Mouse (Mus musculus) MEL (cell line): Measurements from ENCODE around the gene Rex1bd. TPM values are rescaled to one million over a fixed set of nuclear protein-coding genes. Genes with fewer than 3 reads are reported as not detected.

ENCODE experiments used
- DNase-seq: peaks from one replicate; pipeline ENCODE4 v3.0.0; 2011; ENCODE audit warnings: low read depth, low spot score
- H3K27ac ChIP-seq: 2 replicates; pipeline ENCODE4 v1.5.1; 2012; ENCODE audit warnings: low read depth, mild to moderate bottlenecking, control low read depth, low read length, moderate library complexity; ENCODE audit not compliant: control insufficient read depth
- H3K27me3 ChIP-seq, 2 experiments: fragments of 150-350 bp in 1 of 2; sonication (generic) in 1 of 2; 2 replicates each; pipeline ENCODE4 v1.6.1; 2012; ENCODE audit warnings: low read length in 2 of 2, mild to moderate bottlenecking in 2 of 2, improper control_type of control experiment in 1 of 2, moderate library complexity in 1 of 2; ENCODE audit not compliant: insufficient read depth in 2 of 2, control insufficient read depth in 1 of 2
- H3K36me3 ChIP-seq, 2 experiments: 2 replicates each; pipeline ENCODE4 v1.6.1; 2012 to 2014; ENCODE audit warnings: low read length in 2 of 2, improper control_type of control experiment in 1 of 2, inconsistent platforms in 1 of 2, mild to moderate bottlenecking in 1 of 2; ENCODE audit not compliant: insufficient read depth in 2 of 2, control insufficient read depth in 1 of 2
- H3K4me1 ChIP-seq, 2 experiments: fragments of 150-350 bp in 1 of 2; sonication (generic) in 1 of 2; 2 replicates each; pipeline ENCODE4 v1.6.1; 2012; ENCODE audit warnings: low read length in 2 of 2, improper control_type of control experiment in 1 of 2, mild to moderate bottlenecking in 1 of 2; ENCODE audit not compliant: insufficient read depth in 2 of 2, control insufficient read depth in 1 of 2
- H3K4me3 ChIP-seq, 2 experiments: fragments of 150-350 bp in 1 of 2; sonication (generic) in 1 of 2; 2 replicates each; pipeline ENCODE4 v1.5.1; 2012; ENCODE audit warnings: low read depth in 2 of 2, low read length in 2 of 2, mild to moderate bottlenecking in 2 of 2, moderate library complexity in 2 of 2, control low read depth in 1 of 2, improper control_type of control experiment in 1 of 2; ENCODE audit not compliant: control insufficient read depth in 1 of 2, insufficient read depth in 1 of 2
- H3K79me2 ChIP-seq: 2 replicates; pipeline ENCODE4 v1.6.1; 2012; ENCODE audit warnings: mild to moderate bottlenecking, low read length, moderate library complexity; ENCODE audit not compliant: control insufficient read depth, poor library complexity, insufficient read depth
- H3K9ac ChIP-seq: 2 replicates; pipeline ENCODE4 v1.6.1; 2012; ENCODE audit warnings: low read depth, mild to moderate bottlenecking, control low read depth, low read length, moderate library complexity; ENCODE audit not compliant: control insufficient read depth, poor library complexity, severe bottlenecking
- H3K9me3 ChIP-seq: fragments of 150-350 bp; sonication (generic); replicated peaks from 2 replicates; pipeline ENCODE4 v1.6.1; 2012; ENCODE audit warnings: mild to moderate bottlenecking, low read length, improper control_type of control experiment, moderate library complexity; ENCODE audit not compliant: insufficient read depth
- CHD1 ChIP-seq: IDR thresholded peaks from 2 replicates; pipeline ENCODE4 v1.6.1; 2012; ENCODE audit warnings: low read depth, mild to moderate bottlenecking, inconsistent platforms, low read length, improper control_type of control experiment
- CTCF ChIP-seq, 3 experiments: IDR thresholded peaks in 2 of 3; conservative IDR thresholded peaks in 1 of 3; 2 replicates each; pipeline ENCODE4 v1.5.1; 2011 to 2012; ENCODE audit warnings: low read length in 3 of 3, low read depth in 2 of 3, mild to moderate bottlenecking in 2 of 3, improper control_type of control experiment in 1 of 3, inconsistent platforms in 1 of 3, mixed read lengths in 1 of 3, moderate library complexity in 1 of 3; ENCODE audit not compliant: control insufficient read depth in 1 of 3, insufficient read depth in 1 of 3, poor library complexity in 1 of 3, severe bottlenecking in 1 of 3
- E2F4 ChIP-seq: IDR thresholded peaks from 2 replicates; pipeline ENCODE4 v1.6.1; 2011; ENCODE audit warnings: low read depth, low read length, improper control_type of control experiment, borderline replicate concordance
- ELF1 ChIP-seq: IDR thresholded peaks from 2 replicates; pipeline ENCODE4 v1.6.1; 2014; ENCODE audit warnings: low read depth, mild to moderate bottlenecking, inconsistent platforms, low read length, improper control_type of control experiment, moderate library complexity
- ETS1 ChIP-seq: IDR thresholded peaks from 2 replicates; pipeline ENCODE4 v1.6.1; 2012; ENCODE audit warnings: low read depth, mild to moderate bottlenecking, inconsistent platforms, low read length, improper control_type of control experiment, moderate library complexity
- GATA1 ChIP-seq: IDR thresholded peaks from 2 replicates; pipeline ENCODE4 v1.6.1; 2011; ENCODE audit warnings: low read depth, low read length, improper control_type of control experiment
- HCFC1 ChIP-seq: IDR thresholded peaks from 2 replicates; pipeline ENCODE4 v1.6.1; 2012; ENCODE audit warnings: low read depth, mild to moderate bottlenecking, inconsistent platforms, low read length, improper control_type of control experiment, moderate library complexity
- JUND ChIP-seq: IDR thresholded peaks from 2 replicates; pipeline ENCODE4 v1.6.1; 2011; ENCODE audit warnings: low read depth, mild to moderate bottlenecking, improper control_type of control experiment, low read length
- MAZ ChIP-seq: IDR thresholded peaks from 2 replicates; pipeline ENCODE4 v1.6.1; 2012; ENCODE audit warnings: low read depth, mild to moderate bottlenecking, inconsistent platforms, low read length, improper control_type of control experiment
- MXI1 ChIP-seq: IDR thresholded peaks from 2 replicates; pipeline ENCODE4 v1.6.1; 2011; ENCODE audit warnings: mild to moderate bottlenecking, low read depth, low read length, improper control_type of control experiment
- NRF1 ChIP-seq: IDR thresholded peaks from 2 replicates; pipeline ENCODE4 v1.6.1; 2014; ENCODE audit warnings: low read depth, mild to moderate bottlenecking, inconsistent platforms, low read length, improper control_type of control experiment, moderate library complexity; ENCODE audit not compliant: poor library complexity, insufficient read depth, severe bottlenecking
- POLR2A ChIP-seq, 2 experiments: IDR thresholded peaks; 2 replicates each; pipeline ENCODE4 v1.6.1; 2011 to 2012; ENCODE audit warnings: low read length in 2 of 2, mild to moderate bottlenecking in 2 of 2, control low read depth in 1 of 2, improper control_type of control experiment in 1 of 2, low read depth in 1 of 2, moderate library complexity in 1 of 2; ENCODE audit not compliant: control insufficient read depth in 1 of 2, insufficient read depth in 1 of 2, poor library complexity in 1 of 2
- POLR2AphosphoS5 ChIP-seq: IDR thresholded peaks from 2 replicates; pipeline ENCODE4 v1.6.1; 2012; ENCODE audit warnings: low read depth, borderline replicate concordance, mild to moderate bottlenecking, inconsistent platforms, low read length, moderate library complexity, mixed read lengths
- RAD21 ChIP-seq: IDR thresholded peaks from 2 replicates; pipeline ENCODE4 v1.6.1; 2011; ENCODE audit warnings: mild to moderate bottlenecking, low read depth, low read length, improper control_type of control experiment
- RCOR1 ChIP-seq: IDR thresholded peaks from 2 replicates; pipeline ENCODE4 v1.6.1; 2012; ENCODE audit warnings: low read depth, mild to moderate bottlenecking, inconsistent platforms, low read length, improper control_type of control experiment
- SIN3A ChIP-seq: IDR thresholded peaks from 2 replicates; pipeline ENCODE4 v1.6.1; 2012; ENCODE audit warnings: low read length, improper control_type of control experiment, inconsistent platforms
- TAL1 ChIP-seq: IDR thresholded peaks from 2 replicates; pipeline ENCODE4 v1.6.1; 2012; ENCODE audit warnings: mild to moderate bottlenecking, inconsistent platforms, low read length, moderate library complexity, mixed read lengths
- TBP ChIP-seq: IDR thresholded peaks from 2 replicates; pipeline ENCODE4 v1.8.0; 2011; ENCODE audit warnings: low read depth, low read length, improper control_type of control experiment
- TCF12 ChIP-seq: IDR thresholded peaks from 2 replicates; pipeline ENCODE4 v1.6.1; 2014; ENCODE audit warnings: low read depth, mild to moderate bottlenecking, inconsistent platforms, low read length, improper control_type of control experiment, moderate library complexity
- ZNF384 ChIP-seq: IDR thresholded peaks from 2 replicates; pipeline ENCODE4 v1.6.1; 2012; ENCODE audit warnings: low read depth, mild to moderate bottlenecking, inconsistent platforms, low read length, improper control_type of control experiment
- polyA plus RNA-seq, 2 experiments: library from polyadenylated mRNA; stranded (reverse) in 1 of 2; unstranded in 1 of 2; fragments of >175 nt in 1 of 2; fragments of >200 nt in 1 of 2; gene quantifications; 2 replicates each; pipeline versions ENCODE4 v1.2.1 to v1.2.4; 2012; ENCODE audit warnings: low replicate concordance in 2 of 2, low read depth in 1 of 2; ENCODE audit not compliant: insufficient read length in 2 of 2, insufficient read depth in 1 of 2, missing spikeins in 1 of 2
- total RNA-seq: library from RNA; depleted of rRNA; stranded (reverse); fragments of 300-350 nt; gene quantifications from 2 replicates; pipeline ENCODE4 v1.2.3, GENCODE M21; 2012

Rex1bd gene
- total and polyA plus RNA-seq, 3 experiments: 145 to 204 TPM; not detected in 1

DNA sequence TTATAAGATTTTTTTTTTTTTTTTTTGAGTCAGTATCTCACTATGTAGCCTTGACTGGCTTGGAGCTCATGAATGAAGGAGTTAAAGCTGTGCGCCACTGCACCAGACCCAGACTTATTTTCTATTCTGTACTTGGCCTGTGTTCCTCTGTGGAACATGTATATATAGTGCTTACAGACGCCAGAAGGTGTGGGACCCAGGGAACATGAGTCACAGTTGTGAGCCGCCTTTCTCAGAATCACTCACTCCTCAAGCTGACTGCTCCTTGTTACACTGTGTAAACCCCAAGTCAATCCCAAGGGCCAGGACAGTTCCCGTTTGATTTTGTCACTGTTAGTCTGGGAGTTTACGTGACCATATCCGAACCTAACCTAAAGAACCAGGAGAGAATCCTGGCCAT is 12.5 kb upstream of the Rex1bd start:
- peaks cover 3 to 5% of the 10 kb centered on the region in 2 experiments for H3K36me3 ChIP-seq
- H3K4me3 ChIP-seq: no peak overlapping the region
- peaks cover 8% of the 10 kb centered on the region for H3K79me2 ChIP-seq
- no peak for TF ChIP-seq ELF1
- TF ChIP-seq TAL1: no peak
- no peaks in the 10 kb centered on the region for H3K9me3 ChIP-seq
- peaks cover 0 to 10% of the 10 kb centered on the region in 2 experiments; a peak in 3 of 4 replicates for H3K4me1 ChIP-seq
- H3K27ac ChIP-seq: no peak overlapping the region
- no peak overlapping the region for H3K9ac ChIP-seq
- no peak for DNase-seq
- H3K27me3 ChIP-seq: no peaks in the 10 kb centered on the region

DNA sequence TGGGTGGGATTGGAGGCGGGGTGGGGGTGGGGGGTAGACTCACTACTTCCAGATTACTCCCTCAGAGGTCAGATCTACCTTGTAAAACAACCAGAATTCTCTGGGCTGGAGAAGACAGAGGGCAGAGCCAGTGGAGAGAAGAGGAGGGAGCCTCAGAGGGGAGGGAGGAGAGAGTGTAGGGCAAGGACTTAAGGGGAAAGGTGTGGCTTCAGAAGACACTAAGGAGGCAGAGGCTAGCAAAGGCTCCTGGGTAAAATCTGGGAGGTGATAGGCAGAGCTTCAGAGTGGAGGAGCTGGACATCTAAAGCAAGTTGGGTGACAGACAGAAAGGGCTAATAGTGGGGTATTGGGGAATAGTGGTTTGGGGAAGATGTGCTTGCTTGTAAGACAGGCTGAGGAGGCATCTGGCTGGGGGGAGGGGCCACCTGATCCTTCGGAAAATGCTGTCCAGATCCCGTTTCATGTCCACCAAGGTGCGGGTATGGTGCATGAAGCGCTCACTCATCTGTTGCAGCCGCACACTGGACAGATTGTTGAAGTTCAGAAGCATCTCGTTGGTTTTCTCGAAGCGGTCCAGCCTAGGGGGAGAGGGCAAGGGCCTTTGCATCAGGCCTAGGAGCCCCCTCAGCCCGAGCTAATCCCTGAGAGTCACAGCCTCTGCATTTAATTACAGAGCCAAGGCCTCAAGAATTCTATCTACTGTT is 11.5 kb upstream of the Rex1bd start:
- Histone ChIP-seq H3K4me3 (no peak overlapping the region), H3K79me2 (peaks cover 8% of the 10 kb centered on the region), H3K27ac (no peak overlapping the region), H3K36me3 (peaks cover 3 to 6% of the 10 kb centered on the region in 2 experiments), H3K9ac (no peak overlapping the region), H3K4me1 (peaks cover 2 to 9% of the 10 kb centered on the region in 2 experiments), H3K27me3 (no peaks in the 10 kb centered on the region), H3K9me3 (no peaks in the 10 kb centered on the region)
- DNase-seq: no peak
- TF ChIP-seq NRF1 (no peak), RAD21 (no peak), POLR2AphosphoS5 (no peak), RCOR1 (no peak), MXI1 (no peak), E2F4 (no peak), CTCF (IDR thresholded peaks at IDR 0.05 in 2 of 3, conservative IDR thresholded peaks at IDR 0.05 in 1 of 3; ENCODE audit: control insufficient read depth in 1 of 3, insufficient read depth in 1 of 3, low read depth in 2 of 3, low read length in 3 of 3, poor library complexity in 1 of 3, severe bottlenecking in 1 of 3) (no peak), POLR2A (IDR thresholded peaks at IDR 0.05; ENCODE audit: control insufficient read depth in 1 of 2, insufficient read depth in 1 of 2, low read depth in 1 of 2, low read length in 2 of 2, poor library complexity in 1 of 2) (no peak), SIN3A (no peak), ETS1 (no peak), JUND (no peak), MAZ (no peak), TBP (no peak), TCF12 (no peak), GATA1 (no peak), CHD1 (no peak), HCFC1 (no peak), ZNF384 (no peak)
